Comparison of ENCODE assay signal across 8 mouse cellular contexts in the genomic region with DNA sequence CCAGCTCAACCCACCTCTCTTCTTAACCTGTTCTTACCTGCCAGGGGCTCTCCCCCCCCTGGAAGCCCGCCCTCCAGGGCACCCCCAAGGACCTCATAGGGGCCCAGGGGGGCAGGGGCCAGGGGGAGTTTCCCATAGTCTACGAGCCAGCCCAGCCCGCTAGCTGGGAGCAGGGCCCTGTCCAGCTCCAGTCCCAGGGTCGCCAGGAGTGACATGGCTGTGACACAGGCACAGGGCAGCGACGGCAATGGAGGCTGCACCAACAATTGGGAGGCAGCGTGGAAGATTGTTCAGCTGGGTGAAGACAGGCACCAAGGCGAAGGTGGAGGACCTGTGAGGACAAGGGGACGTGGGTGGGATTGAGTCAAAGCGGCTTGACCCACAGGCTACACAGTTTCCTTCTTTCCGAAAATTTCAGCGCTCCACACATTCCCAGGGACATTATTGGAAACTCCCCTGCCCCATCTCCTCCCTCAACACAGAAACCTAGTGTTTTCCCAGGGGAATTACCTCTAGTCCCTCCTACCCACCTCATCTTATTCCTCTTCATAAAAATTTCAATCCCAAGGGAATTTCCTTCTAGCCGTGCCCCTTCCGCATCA. TPM values are rescaled to one million over a fixed set of nuclear protein-coding genes. Genes with fewer than 3 reads are reported as not detected.
DNase-seq lines count a peak whose midpoint lies in the region; ATAC-seq lines count a peak whose summit lies in the region.

No protein-coding gene starts in this region.

- H3K4me1 ChIP-seq in liver, embryonic 12.5 days: peaks cover 54% of the 10 kb centered on the region

- peak overlapping the region; percentile 88 for H3K4me2 ChIP-seq in liver, embryonic 12.5 days

- intact Hi-C loops in gastrocnemius, postnatal 36 days (cut with DNase I): loop anchor here (5.0 kb wide), 1 partner anchor 58 kb away; no protein-coding TSS in a partner anchor

- no peak for ATAC-seq in liver, embryonic 12.5 days

- no peaks in the 10 kb centered on the region for H3K27me3 ChIP-seq in liver, embryonic 12.5 days (replicated peaks)

- whole genome bisulfite sequencing in liver, embryonic 12.5 days (ENCODE audit: insufficient replicate concordance): 44% methylated on average over 14 of the region's 14 CpGs

- H3K9ac ChIP-seq in liver, embryonic 12.5 days: peak overlapping the region; percentile 97

- H3K36me3 ChIP-seq in liver, embryonic 12.5 days: peaks cover 52% of the 10 kb centered on the region

- peak overlapping the region; percentile 97 for H3K27ac ChIP-seq in liver, embryonic 12.5 days

- no peaks in the 10 kb centered on the region for H3K9me3 ChIP-seq in liver, embryonic 12.5 days (replicated peaks)

- peak overlapping the region; percentile 84 for H3K4me3 ChIP-seq in liver, embryonic 12.5 days

- DNase-seq in cerebellum, adult 11-12 months: peak; percentile 72
- DNase-seq in cerebellum, postnatal 36 days: no peak
- peak; percentile 17 to 68 for DNase-seq in spleen, postnatal 4 days (ENCODE audit: low spot score in 2 of 2)
- no peak for DNase-seq in spleen, postnatal 36 days (ENCODE audit: low spot score in 2 of 2)
- peak; percentile 19 for DNase-seq in heart, postnatal 4 days
- DNase-seq in testis, postnatal 10 days (ENCODE audit: low spot score): peak; percentile 57
- no peak for DNase-seq in gastrocnemius, postnatal 36 days

RNA-seq across cellular contexts. Expression of a gene that starts 0.8 kb away (rescaled TPM):
- total RNA-seq in heart, postnatal 4 days (2021): 10 to 100 TPM; 69.3 to 69.9 TPM
- polyA plus RNA-seq in liver, embryonic 12.5 days (2016; fragmentation: Nextera tagmentation; extraction: Ambion mirVana): 82.6 and 84.9 TPM in 2 replicates
- total RNA-seq in gastrocnemius, postnatal 36 days (2021): 10 to 100 TPM; 19.6 to 20.0 TPM

RNA-seq across cellular contexts. Expression of a gene that starts 1.1 kb away (rescaled TPM):
- 1 to 10 TPM; 1.4 to 2.0 TPM for total RNA-seq in heart, postnatal 4 days (2021)
- 0.59 and 0.64 TPM in 2 replicates for polyA plus RNA-seq in liver, embryonic 12.5 days (2016; fragmentation: Nextera tagmentation; extraction: Ambion mirVana)
- total RNA-seq in gastrocnemius, postnatal 36 days (2021): 1 to 10 TPM; 1.0 to 6.4 TPM

RNA-seq across cellular contexts. Expression of a gene that starts 1.4 kb away (rescaled TPM):
- 10 to 100 TPM; 34.9 to 37.2 TPM for total RNA-seq in heart, postnatal 4 days (2021)
- 5.4 and 5.7 TPM in 2 replicates for polyA plus RNA-seq in liver, embryonic 12.5 days (2016; fragmentation: Nextera tagmentation; extraction: Ambion mirVana)
- total RNA-seq in gastrocnemius, postnatal 36 days (2021): 10 to 100 TPM; 55.2 to 69.3 TPM

RNA-seq across cellular contexts. Expression of a gene that starts 33.7 kb away (rescaled TPM):
- total RNA-seq in heart, postnatal 4 days (2021): 10 to 100 TPM; 70.6 to 82.6 TPM
- polyA plus RNA-seq in liver, embryonic 12.5 days (2016; fragmentation: Nextera tagmentation; extraction: Ambion mirVana): 42.7 and 45.3 TPM in 2 replicates
- total RNA-seq in gastrocnemius, postnatal 36 days (2021): 100 to 1,000 TPM; 111 to 122 TPM

RNA-seq across cellular contexts. Expression of a gene that starts 33.8 kb away (rescaled TPM):
- 10 to 100 TPM; 33.0 to 38.0 TPM for total RNA-seq in heart, postnatal 4 days (2021)
- polyA plus RNA-seq in liver, embryonic 12.5 days (2016; fragmentation: Nextera tagmentation; extraction: Ambion mirVana): 34.4 and 39.6 TPM in 2 replicates
- 10 to 100 TPM; 42.4 to 53.4 TPM for total RNA-seq in gastrocnemius, postnatal 36 days (2021)

Comparison
In these comparisons a context has a peak if more than half of its experiments do, and no peak if none do; other contexts are left out.
1. DNase-seq: peak in cerebellum, adult 11-12 months (single experiment), spleen, postnatal 4 days (2 of 2), heart, postnatal 4 days (single experiment) and testis, postnatal 10 days (single experiment); none in cerebellum, postnatal 36 days (0 of 2), spleen, postnatal 36 days (0 of 2) and gastrocnemius, postnatal 36 days (0 of 2).